Mouse (Mus musculus): ENCODE data around the gene Zfp366.

The Zfp366 gene

DNA sequence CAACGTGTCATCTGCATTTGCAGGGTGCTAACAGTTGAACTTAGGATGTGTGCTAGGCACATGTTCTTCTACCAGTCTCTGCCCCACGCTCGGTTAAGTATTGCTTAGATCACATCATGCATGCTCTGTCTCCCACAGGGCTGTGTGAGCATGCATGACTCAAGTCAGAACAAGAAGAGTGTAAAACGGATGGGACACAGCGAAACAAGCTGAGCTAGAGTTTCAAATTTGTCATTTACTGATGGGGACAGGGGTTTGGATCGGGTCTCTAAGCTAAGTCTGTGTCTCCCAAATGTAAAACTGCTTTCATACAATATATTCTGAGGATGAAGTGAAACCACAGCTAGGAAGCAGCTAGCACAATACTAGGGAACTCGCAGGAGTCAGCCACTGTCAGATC lies 2.2 kb downstream of the Zfp366 start:
- DNase-seq = no peak

DNA sequence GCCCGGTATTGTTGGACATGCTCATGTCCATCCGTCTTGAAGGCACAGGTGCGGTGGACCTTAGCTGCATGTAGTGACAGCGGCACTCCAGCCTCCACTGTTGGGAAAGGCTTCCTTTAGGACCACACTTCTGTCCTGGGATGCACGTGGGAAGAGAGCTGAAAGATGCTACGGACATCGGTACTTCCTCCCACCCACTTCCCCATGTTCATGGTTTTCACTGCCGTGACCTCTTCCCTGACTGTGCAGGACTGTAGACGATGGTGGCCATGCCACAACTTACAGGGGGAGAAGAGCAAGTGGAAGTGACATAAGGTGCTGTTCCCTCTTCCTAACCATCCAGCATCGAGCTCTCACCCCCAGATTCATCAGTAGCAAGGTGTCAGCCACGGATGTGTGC lies 2.8 kb downstream of the Zfp366 start:
- DNase-seq = no peak

DNA sequence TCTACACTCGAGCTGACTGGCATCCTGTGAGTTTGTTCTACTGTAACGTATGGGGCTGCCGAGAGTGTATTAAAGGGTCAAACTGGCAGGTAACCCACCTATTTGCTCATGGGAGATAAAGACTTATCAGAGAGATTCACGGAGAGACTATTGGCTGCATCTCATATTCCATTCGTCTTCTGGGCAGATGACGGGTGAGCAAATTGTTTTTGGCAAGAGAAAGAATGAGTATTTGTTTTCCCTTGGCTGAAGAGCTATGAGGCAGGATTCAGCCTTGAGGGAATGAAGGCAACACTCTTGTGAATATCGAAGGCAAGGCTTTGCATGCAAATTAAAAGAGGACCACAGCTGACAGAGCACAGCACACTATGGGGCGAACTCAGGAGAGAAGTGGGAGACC lies 4.0 kb downstream of the Zfp366 start:
- DNase-seq = no peak

DNA sequence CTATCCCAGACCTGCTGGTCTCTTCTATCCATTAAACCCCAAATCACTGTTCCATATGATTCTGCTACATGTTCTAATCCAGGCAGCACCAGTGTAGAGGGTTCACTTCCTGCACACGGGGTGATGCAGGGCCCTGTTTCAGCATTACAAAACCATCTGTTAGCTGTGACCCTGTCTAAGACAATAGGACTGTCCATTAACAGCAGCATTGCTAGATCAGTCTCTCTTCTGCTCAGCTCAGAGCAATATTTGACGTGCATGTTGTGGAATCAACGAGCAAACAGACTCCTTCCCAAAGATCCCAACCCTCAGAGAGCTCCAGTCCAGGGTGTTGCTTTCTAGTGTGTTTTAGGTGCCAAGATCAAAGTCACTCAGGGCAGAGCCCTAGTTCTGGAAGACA lies 5.0 kb downstream of the Zfp366 start:
- DNase-seq = no peak

DNA sequence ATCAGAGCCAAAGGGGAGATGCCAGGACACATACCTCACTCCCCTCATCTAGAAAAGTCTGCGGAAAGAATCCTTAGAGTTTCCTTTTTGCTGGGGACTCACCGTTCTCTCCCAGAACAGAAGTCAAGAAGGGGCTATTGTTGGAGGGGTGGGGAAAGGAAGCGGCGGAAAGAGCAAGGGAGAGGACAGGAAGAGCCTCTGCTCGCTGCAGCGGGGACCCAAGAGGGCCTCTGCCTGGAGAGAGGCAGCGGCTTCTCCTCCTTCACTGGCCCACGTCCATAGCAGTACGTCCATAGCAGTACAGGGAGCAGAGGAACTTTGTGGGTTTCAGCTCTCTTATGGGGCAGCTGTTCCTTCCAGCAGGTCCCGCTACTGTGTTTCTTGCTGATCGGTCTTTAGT lies 5.8 kb downstream of the Zfp366 start:
- DNase-seq = peak in 1 of 2 experiments; percentile 5

DNA sequence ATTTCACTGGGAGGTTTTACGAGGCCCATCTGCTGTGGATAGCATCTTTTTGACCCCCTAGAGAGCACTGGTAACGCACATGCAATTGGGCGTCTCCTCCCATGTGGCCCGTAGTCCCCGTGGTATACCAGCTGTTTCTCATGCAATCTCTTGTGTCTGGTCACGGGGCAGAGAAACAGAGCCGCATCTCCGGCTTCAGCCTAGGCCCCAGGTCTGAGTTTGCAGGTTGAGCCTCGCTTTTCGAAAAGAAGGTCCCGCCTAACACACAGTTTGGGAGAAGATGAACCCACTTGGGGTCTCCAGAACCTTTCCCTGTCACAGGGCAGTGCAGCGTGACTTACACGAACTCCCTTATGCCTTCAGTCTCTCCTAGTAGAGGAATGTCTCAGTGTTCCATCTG lies 6.4 kb downstream of the Zfp366 start:
- DNase-seq = no peak

DNA sequence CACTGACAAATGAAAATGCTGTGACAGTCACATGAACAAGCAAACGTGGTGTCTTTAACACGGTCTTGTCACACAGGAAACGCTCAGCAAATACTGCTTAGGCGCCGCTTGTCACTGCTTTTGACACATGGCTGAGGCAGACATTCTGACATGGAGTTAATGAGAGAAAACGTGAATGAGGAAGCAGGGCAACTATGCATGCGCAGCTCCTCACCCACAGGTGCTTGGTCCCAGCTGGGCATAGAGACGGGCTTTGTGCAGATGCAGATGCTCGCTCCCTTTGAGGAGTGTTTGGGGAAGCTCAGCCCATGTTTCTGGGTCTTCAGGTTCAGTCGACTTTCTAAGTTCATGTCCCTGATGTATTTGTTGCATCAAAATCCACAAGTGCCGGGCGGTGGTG lies 11.7 kb downstream of the Zfp366 start:
- DNase-seq = peak; percentile 6 to 17

DNA sequence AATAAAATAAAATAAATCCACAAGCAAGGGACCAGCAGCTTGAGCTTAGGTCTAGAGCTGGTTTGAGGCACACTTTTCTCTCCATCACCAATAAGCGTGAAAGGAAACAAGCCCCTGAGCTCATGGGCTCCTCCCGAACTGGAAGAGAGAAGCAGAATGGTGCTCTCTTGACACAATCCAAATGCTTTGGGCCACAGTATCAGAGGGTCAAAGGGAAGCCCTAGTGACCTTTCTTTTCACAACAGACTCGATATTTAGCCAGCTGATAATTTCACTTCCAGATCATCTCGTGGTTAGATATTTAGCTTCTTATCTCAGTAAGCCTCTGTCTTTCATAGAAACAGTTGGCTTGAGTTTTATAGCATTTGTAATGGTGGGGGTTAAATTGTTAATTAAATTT lies 12.2 kb downstream of the Zfp366 start:
- DNase-seq = no peak

DNA sequence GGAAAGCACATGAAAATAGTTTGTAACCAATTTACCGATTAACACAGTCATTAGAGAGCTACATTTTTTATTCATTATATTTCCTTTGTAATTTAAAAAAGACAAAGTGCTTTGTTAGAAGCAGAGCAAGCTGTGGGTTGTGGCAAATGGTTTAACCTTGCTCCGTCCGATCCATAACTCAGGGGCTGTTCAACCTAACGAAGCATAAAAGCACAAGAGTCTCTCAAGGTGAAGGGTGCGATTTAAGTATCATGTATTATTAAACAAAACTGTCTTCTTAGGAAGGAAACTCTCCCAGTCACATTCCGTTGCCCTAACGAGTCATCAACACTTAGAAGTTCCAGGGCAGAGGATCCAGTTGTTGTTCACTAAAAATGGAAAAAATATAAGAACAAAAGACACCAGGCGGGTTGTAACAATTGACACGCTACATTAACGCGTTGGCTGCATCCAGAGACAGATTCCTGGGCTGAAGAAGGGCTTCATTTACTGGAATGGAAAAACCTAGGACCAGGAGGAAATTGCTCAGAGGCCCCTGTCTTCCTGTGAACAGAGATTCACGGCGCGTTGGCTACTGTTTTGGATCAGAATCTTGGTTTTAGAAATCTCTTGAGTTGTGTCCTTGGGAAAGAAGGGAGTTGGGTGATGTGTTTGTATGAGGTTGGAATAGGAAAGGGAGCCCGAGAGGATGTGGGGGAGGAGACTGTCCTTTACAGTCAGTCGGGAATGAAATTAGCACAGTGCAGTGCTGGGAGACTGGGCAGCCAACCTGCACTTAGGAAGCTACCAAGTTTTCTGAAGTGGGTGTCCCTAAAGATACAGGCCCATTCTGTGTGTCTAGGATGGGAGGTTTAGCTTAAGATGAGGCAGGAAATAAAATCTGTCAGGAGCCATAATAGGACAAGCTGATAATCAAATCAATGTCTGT lies 17.3 kb downstream of the Zfp366 start:
- DNase-seq = no peak

DNA sequence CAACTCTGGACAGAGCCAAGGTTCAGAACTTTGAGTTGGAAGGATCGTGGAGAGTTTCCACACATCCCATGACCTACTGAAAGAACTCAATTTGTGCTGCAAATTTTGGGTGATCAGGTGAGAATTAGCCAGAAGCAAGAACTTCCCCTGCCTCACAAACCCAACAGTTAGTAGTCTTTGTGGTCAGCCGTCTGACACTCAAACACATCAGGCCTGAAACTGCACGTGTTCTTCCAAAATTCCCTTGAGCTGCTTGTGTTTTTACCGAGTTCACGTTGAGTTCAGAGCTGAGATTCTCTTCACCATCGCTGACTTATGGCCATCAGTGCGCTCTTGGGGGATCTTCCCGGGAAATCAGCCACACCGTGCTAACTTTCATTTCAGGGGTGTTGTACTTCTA lies 22.6 kb downstream of the Zfp366 start:
- no peak for DNase-seq

DNA sequence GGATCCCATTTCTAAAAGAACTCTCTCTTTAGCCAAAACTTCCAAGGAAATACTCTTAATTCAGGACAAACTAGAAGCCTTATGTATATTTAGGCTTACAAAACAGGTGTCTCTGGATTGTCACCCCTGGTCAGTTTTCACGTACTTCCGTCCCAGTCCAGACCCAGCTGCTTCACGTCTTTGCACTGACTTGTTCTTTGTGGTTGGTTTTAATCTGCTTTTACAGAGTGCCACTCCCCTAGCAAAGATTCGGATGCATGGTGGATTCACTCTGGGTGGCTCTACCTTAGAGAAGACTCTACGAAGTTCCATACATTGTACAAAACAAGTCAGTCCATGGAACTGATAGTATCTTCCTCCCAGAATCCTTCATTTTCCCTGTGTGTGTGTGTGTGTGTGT lies 25.2 kb downstream of the Zfp366 start:
- no peak for DNase-seq

DNA sequence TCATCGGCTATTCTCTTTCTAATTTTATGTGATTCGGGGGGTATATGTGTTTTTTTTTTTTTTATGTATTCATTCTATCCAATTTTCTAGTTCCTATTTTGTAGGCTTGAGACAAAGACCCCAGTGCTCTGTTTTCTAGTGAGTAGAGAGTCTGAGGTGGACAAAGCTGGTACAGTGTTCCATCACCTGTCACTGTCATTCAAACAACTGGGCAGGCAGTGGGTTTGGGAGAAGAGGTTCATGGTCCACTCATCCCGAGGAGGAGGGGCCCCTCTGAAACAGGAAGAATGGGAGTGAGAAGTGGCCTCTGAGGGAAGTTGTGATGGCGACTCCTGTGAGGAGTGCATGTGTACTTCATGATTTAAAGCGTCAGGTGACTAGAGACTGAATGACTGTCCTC lies 26.2 kb downstream of the Zfp366 start:
- no peak for DNase-seq

DNA sequence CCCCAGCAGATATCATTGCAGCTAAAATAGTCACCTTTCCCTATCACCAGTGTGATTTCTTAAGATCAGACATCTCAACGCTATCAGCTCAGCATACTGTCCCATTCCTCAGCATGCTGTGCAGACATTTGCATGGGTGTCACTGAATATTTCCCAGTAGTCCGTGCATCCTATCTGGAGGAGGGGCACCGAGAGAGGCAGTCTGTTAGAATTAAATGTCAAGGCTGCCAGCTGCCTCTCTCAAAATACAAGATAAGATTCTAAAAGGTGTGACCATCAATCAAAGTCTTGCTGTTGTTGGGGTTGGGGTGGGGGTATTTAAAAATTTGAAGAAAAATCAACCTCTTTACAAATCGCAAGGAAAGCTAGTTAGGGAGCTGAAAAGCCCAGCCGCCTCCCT lies 28.4 kb downstream of the Zfp366 start:
- no peak for DNase-seq

DNA sequence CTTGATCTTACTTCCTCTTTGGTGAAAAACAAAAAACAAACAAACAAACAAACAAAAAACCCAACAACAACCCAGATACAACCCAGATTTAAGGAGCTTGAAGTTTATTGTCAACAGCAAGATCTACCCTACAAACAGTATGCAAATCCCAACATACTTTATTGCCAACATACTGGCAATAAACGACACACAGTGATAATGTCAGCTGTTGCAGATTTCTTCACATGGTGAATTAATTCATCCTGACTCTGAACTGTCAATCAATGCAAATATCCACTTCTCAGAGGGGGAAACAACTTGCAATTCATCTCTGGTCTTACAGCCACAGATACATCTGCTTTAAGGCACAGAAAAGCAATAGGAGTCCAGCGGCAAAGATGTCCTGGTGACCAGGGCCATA lies 31.4 kb downstream of the Zfp366 start:
- DNase-seq = no peak

DNA sequence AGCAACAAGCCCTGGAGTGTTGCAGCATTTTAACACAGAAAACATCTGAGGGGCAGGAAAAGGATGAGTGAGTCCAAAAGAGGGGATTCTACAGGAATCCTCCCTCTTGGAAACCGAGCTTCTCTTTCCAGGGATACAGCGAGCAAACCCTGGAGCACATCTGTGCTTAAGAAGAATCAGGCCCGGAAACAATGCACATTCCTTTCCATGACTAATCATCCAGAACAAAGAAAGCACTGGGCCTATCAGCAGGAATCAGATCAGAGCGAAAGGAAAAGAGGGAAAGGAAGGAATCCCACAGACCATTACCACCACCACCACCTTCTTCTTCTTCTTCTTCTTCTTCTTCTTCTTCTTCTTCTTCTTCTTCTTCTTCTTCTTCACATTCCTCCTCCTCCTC lies 33.4 kb downstream of the Zfp366 start:
- no peak for DNase-seq

DNA sequence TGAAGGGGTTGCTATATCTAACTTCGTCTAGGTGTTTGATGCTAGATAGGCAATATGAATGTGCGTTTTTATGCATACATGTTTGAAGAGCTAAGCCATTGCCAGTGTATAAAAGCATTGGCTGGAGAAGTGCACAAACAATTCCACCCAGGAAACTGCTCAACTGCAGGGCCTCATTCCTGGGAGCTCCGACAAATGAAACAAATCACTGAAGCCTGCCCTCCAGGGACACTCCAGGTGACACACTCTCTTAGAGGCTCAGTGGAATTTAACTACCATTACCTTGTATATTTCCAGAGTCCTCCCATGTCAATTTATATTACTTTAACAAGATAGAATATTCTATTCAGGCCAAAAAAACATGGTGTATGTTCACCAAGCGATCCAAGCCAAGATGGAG lies 35.0 kb downstream of the Zfp366 start:
- DNase-seq = no peak

DNA sequence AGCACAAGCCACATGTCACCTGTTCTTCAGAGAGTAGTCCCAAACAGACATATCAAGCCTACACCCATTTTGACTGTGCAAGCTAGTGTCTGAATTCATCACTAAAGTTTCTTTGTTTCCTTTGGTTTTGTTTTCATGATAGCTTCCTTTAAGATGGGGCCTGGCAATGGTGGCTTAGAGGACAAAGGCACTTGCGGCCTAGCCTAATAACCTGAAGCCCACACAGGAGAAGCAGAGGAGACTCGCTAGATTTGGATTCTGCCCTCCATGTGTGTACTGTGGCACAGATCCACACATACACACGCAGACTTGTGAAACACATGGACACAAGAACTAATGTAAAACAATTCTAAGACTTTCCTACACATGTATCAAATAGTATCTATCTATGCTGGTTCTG lies 37.4 kb downstream of the Zfp366 start:
- no peak for DNase-seq

DNA sequence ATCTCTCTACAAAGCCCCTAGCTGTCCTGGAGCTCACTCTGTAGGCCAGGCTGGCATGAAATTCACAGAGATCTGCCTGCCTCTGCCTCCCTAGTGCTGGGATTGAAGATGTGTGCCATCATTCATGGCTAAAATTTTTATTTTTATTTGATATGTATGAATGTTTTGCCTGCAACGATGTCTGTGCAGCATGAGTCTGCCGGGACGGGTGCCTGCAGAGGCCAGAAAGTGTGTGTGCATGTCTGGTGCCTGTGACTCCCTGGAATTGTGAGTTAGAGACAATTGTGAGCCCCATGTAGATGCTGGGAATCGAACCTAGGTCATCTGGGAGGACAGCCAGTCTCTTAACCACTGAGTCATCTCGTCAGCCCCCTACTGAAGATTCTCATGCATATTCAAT lies 37.9 kb downstream of the Zfp366 start:
- no peak for DNase-seq

DNA sequence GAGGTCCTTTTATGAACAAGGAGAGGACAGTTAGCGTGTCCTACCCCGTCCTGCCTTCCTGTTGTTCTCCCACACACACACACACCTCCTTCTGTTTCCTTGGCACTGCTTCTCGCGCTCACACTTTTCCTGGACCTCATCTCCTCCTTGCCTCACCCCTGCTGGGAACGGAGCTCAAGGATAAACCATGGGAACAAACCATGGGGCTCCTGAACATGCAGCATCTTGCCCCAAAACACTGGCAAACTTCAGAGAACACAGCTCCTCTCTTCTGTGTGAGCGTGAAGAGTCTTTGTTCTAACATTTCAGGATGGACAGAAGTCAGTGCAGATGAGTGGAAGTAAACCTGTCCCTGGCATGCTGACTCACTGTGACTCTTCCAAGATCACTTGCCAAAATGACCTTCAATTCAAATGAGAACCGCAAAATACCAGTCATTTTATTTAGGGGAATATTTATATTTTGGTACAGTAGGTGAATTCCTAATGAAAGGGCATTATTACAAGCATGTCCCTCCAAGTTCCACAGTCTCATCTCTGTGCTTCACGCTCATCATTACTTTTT lies 38.8 kb downstream of the Zfp366 start:
- DNase-seq = no peak

DNA sequence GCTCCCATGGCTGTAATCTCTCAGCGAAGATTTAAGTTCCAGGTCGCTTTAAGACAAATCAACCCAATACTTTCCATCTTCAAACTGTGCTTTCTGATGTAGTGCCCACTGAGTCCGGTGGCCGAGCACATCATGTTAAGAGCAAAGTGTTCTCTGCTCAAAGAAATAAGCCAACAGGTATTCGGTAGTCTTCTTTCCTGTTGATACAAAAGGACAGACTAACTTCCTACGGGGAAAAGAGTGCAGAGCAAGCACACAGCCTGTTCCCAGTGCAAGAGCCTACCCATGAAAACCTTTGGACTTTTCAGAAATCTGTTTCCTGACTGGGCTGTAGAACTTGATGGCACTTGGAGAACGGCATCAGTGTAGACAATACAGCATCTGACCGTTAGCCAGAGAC lies 39.3 kb downstream of the Zfp366 start:
- no peak for DNase-seq

DNA sequence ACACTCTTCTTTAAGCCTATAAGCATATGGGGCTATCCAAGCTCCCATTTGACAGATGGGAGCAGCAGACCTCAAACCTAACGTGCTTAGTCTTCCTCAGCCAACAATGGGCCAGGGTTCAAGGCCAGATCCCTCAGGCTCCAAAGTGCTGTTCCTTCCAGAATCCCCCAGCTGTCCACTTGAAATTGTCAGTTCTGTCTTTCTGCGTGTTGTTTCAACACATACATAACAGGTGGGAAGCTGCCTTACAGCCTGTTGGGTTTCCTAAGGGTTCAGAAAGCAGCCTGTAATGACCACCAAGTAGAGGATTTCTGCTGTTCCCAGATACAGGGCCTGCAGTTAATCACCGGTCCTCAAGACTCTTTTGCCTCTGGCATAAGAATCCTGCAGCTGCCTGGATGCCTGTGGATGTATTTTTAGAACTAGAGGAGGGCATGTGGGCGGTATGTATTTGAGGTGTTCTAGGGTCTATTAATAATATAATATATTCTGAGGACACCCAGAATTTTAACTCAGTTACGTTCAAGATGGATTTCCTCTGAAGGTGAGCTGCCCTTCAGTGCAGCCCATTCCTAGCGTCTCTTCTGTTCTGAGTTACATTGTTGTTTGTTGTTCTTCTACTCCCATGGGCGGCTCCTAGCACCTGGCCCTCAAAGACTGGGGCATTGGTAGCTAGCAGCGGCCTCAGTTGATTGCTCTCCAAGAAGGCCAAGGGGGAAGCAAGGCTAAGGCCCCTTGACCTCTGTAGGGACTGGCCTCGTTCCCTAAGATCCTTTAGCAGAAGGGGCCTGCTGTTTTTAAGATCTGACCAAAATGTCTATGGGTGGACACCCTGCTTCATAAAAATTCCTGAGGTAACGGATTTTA lies 41.0 kb downstream of the Zfp366 start:
- DNase-seq = no peak

DNA sequence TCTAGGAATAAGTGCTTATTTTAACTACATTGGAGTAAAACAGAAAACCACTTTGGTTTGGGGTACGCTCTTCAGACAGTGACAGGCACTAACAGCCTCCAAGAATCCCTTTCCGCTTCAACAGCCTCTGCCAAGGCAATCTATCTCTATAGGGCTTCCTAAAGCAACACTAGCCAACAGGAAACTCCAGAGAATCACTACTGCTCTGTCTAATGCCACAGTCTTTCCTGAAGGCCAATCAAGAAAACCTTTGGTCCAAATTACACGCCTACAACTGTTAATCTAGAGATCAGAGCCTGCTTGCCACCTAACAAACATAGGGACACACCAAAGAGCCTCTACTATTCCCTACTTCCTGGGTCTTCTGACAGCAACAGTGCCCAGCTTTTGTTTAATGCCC lies 42.2 kb downstream of the Zfp366 start:
- DNase-seq = no peak

DNA sequence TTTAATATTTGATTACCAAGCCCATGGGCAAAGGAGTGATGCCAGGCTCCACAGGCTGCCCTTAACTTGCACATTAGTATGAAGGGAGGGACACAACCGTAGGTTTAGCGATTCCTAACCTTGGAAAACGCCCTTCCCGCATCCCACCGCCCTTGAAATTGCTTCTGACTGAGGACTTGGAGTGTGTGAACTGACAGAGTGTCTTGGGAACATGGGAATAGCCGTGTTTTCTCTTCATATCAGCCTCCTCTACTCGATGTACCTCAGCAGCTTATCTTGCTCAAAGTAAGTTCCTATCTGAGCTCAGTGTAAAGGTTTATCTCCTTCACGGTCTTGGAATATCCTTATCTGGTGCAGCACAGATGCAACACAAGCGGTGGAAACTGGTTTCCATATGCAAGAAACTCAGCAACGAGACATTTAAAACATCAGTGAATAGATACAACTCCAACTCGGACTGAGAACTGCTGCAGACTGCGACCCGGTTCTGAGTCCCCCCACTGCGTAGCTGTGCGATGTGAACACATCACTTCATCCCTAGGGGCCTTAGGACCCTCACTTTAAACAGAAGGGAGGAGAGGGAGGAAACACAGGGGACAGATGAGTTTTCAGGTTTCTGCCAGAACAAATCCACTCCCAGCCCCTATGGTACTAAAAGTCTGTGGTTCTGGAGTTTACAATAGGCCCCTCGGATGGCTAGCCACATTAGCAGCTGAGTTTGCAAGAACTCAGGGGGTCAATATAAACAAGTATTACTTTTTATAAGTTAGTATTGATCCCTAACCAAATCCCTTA lies 43.0 kb downstream of the Zfp366 start:
- no peak for DNase-seq

Data from thymus, postnatal 36 days (tissue).